Mouse (Mus musculus) lung, embryonic 14.5 days (tissue): ENCODE results near the gene Lifr. TPM values are rescaled to one million over a fixed set of nuclear protein-coding genes. Genes with fewer than 3 reads are reported as not detected.

Experiments
- ATAC-seq: fragments of 200-750 bp; cut with Nextera tagmentation; 2 replicates; pipeline ENCODE4 v1.8.0; 2017; ENCODE audit warnings: mild to moderate bottlenecking, moderate TSS enrichment, moderate library complexity; ENCODE audit not compliant: insufficient read depth
- DNase-seq: peaks from one replicate; pipeline ENCODE4 v3.0.0-alpha.2; 2015
- H3K27ac ChIP-seq: fragments of 300-500 bp; sonication (generic); 2 replicates; pipeline ENCODE4 v1.5.1; 2014; ENCODE audit warnings: low read depth, mild to moderate bottlenecking, moderate library complexity
- H3K27me3 ChIP-seq: fragments of 300-500 bp; sonication (generic); 2 replicates; pipeline ENCODE4 v1.6.1; 2014; ENCODE audit warnings: low read length, control low read depth; ENCODE audit not compliant: insufficient read depth
- H3K36me3 ChIP-seq: fragments of 300-500 bp; sonication (generic); 2 replicates; pipeline ENCODE4 v1.6.1; 2014; ENCODE audit warnings: control low read depth; ENCODE audit not compliant: insufficient read depth
- H3K4me1 ChIP-seq: fragments of 300-500 bp; sonication (generic); 2 replicates; pipeline ENCODE4 v1.6.1; 2014; ENCODE audit warnings: antibody characterized with exemption, control low read depth; ENCODE audit not compliant: insufficient read depth
- H3K4me2 ChIP-seq: fragments of 300-500 bp; sonication (generic); 2 replicates; pipeline ENCODE4 v1.6.1; 2014; ENCODE audit warnings: mild to moderate bottlenecking
- H3K4me3 ChIP-seq: fragments of 300-500 bp; sonication (generic); 2 replicates; pipeline ENCODE4 v1.5.1; 2014; ENCODE audit warnings: low read depth, low read length
- H3K9ac ChIP-seq: fragments of 300-500 bp; sonication (generic); 2 replicates; pipeline ENCODE4 v1.6.1; 2014
- H3K9me3 ChIP-seq: fragments of 300-500 bp; sonication (generic); 2 replicates; pipeline ENCODE4 v1.6.1; 2016; ENCODE audit warnings: low read depth, low read length, control low read depth
- CTCF ChIP-seq: IDR thresholded peaks from 2 replicates; pipeline ENCODE4 v1.5.1; 2016; ENCODE audit warnings: antibody characterized with exemption, low read depth
- WGBS: fragments of 180-500 bp; shearing (Covaris S2); extraction: QIAGEN DNeasy Blood & Tissue Kit; methylation state at CpG from one replicate; pipeline ENCODE4 v1.1.7; 2014; 5-methylcytosine and 5-hydroxymethylcytosine counted together
- polyA plus RNA-seq: library from polyadenylated mRNA; unstranded; fragments of >200 nt; fragmentation: Nextera tagmentation; extraction: Ambion mirVana; gene quantifications from 2 replicates; pipeline ENCODE4 v1.2.1, GENCODE M21; 2014

The Lifr gene
- polyA plus RNA-seq, 1 experiment from 2014 or later = 31.0 TPM

GRCm38 (mm10) chr15:7066752-7067151 is 23.7 kb upstream of the Lifr start:
- Histone ChIP-seq H3K9me3 (no peaks in the 10 kb centered on the region), H3K9ac (no peak overlapping the region), H3K4me3 (no peak overlapping the region), H3K4me1 (no peaks in the 10 kb centered on the region), H3K27ac (no peak overlapping the region), H3K27me3 (no peaks in the 10 kb centered on the region), H3K4me2 (no peak overlapping the region), H3K36me3 (no peaks in the 10 kb centered on the region)
- DNase-seq = no peak
- no peak for TF ChIP-seq CTCF
- ATAC-seq = no peak
- WGBS = 76% methylated on average over 3 of the region's 3 CpGs

- Histone ChIP-seq H3K4me2 (no peak overlapping the region), H3K9me3 (no peaks in the 10 kb centered on the region), H3K27ac (no peak overlapping the region), H3K36me3 (no peaks in the 10 kb centered on the region), H3K27me3 (no peaks in the 10 kb centered on the region), H3K4me3 (no peak overlapping the region), H3K9ac (no peak overlapping the region), H3K4me1 (no peaks in the 10 kb centered on the region)
- WGBS = 70% methylated on average over 7 of the region's 7 CpGs
- TF ChIP-seq CTCF = no peak
- DNase-seq (no peak), ATAC-seq (no peak)
Measured at GRCm38 (mm10) chr15:7069374-7069773, 21.0 kb upstream of the Lifr start.

- DNase-seq (no peak), ATAC-seq (no peak)
- no peak overlapping the region for H3K4me2 ChIP-seq
- no peaks in the 10 kb centered on the region for H3K27me3 ChIP-seq
- no peaks in the 10 kb centered on the region for H3K36me3 ChIP-seq
- H3K9ac ChIP-seq = no peak overlapping the region
- H3K4me1 ChIP-seq = no peaks in the 10 kb centered on the region
- no peak overlapping the region for H3K4me3 ChIP-seq
- H3K9me3 ChIP-seq = no peaks in the 10 kb centered on the region
- 40% methylated on average over 6 of the region's 6 CpGs for WGBS
- H3K27ac ChIP-seq = no peak overlapping the region
- no peak for TF ChIP-seq CTCF
Measured at GRCm38 (mm10) chr15:7070199-7070794, 20.1 kb upstream of the Lifr start.

- DNase-seq = no peak
- 67% methylated on average over 3 of the region's 3 CpGs for WGBS
- no peak for ATAC-seq
Measured at GRCm38 (mm10) chr15:7073269-7073668, 17.1 kb upstream of the Lifr start.

GRCm38 (mm10) chr15:7075185-7075584 is 15.2 kb upstream of the Lifr start:
- 60% methylated on average over 6 of the region's 6 CpGs for WGBS
- no peaks in the 10 kb centered on the region for H3K9me3 ChIP-seq
- H3K4me3 ChIP-seq = no peak overlapping the region
- H3K4me2 ChIP-seq = no peak overlapping the region
- no peak overlapping the region for H3K9ac ChIP-seq
- H3K27me3 ChIP-seq = no peaks in the 10 kb centered on the region
- DNase-seq (peak; percentile 66), ATAC-seq (peak; percentile 79)
- no peak for TF ChIP-seq CTCF
- no peaks in the 10 kb centered on the region for H3K36me3 ChIP-seq
- no peaks in the 10 kb centered on the region for H3K4me1 ChIP-seq
- H3K27ac ChIP-seq = no peak overlapping the region

More at GRCm38 (mm10) chr15:7073269-7073668, 17.1 kb upstream of the Lifr start:
- TF ChIP-seq CTCF = no peak
- no peak overlapping the region for H3K9ac ChIP-seq
- no peaks in the 10 kb centered on the region for H3K9me3 ChIP-seq
- no peaks in the 10 kb centered on the region for H3K36me3 ChIP-seq
- H3K4me1 ChIP-seq = no peaks in the 10 kb centered on the region
- no peak overlapping the region for H3K4me3 ChIP-seq
- no peak overlapping the region for H3K27ac ChIP-seq
- no peaks in the 10 kb centered on the region for H3K27me3 ChIP-seq
- H3K4me2 ChIP-seq = no peak overlapping the region

GRCm38 (mm10) chr15:7078356-7078755 is 12.1 kb upstream of the Lifr start:
- no peaks in the 10 kb centered on the region for H3K4me1 ChIP-seq
- no peak for DNase-seq
- no peaks in the 10 kb centered on the region; the same call in 1 of the 2 replicates for H3K27me3 ChIP-seq
- no peak for ATAC-seq
- H3K9me3 ChIP-seq = no peaks in the 10 kb centered on the region
- H3K9ac ChIP-seq = no peak overlapping the region
- no peak for TF ChIP-seq CTCF
- H3K36me3 ChIP-seq = no peaks in the 10 kb centered on the region
- no peak overlapping the region for H3K27ac ChIP-seq
- no peak overlapping the region for H3K4me2 ChIP-seq
- H3K4me3 ChIP-seq = no peak overlapping the region
- 68% methylated on average over 2 of the region's 2 CpGs for WGBS

GRCm38 (mm10) chr15:7079631-7080337 is 10.6 kb upstream of the Lifr start:
- whole genome bisulfite sequencing = 86% methylated on average over 4 of the region's 4 CpGs
- Histone ChIP-seq H3K9me3 (no peaks in the 10 kb centered on the region), H3K36me3 (no peaks in the 10 kb centered on the region), H3K27me3 (no peaks in the 10 kb centered on the region; the same call in 1 of the 2 replicates), H3K4me1 (no peaks in the 10 kb centered on the region), H3K4me2 (no peak overlapping the region), H3K4me3 (no peak overlapping the region), H3K27ac (no peak overlapping the region), H3K9ac (no peak overlapping the region)
- TF ChIP-seq CTCF = no peak
- no peak for DNase-seq
- no peak for ATAC-seq
